Mouse (Mus musculus) CD8-positive naive resting alpha-beta T cell, adult 2 months (primary cell): ENCODE measurements at regions not wholly inside any gene's neighbourhood (a gene's known extent, or its start where the extent isn't known, plus 50 kb on each side); places are given as distances from the start of the nearest gene placed in this dataset.

ENCODE experiments used
- DNase-seq, 2 experiments: peaks; one replicate each; pipeline ENCODE4 v3.0.0; 2022; ENCODE audit warnings: low read depth in 2 of 2, low spot score in 2 of 2

GRCm38 (mm10) chr14:55301996-55302395 is 80.2 kb downstream of the Dhrs2 start:
- no peak for DNase-seq

- DNase-seq: no peak
Measured at GRCm38 (mm10) chr14:55313615-55314014, 91.8 kb downstream of the Dhrs2 start.

- DNase-seq: no peak
Measured at GRCm38 (mm10) chr14:55323897-55324296, 102.1 kb downstream of the Dhrs2 start.

GRCm38 (mm10) chr14:55324335-55324734 is 102.5 kb downstream of the Dhrs2 start:
- no peak for DNase-seq

- DNase-seq: no peak
Measured at GRCm38 (mm10) chr14:55333812-55334211, 112.0 kb downstream of the Dhrs2 start.

- no peak for DNase-seq
Measured at GRCm38 (mm10) chr14:55334305-55334704, 112.5 kb downstream of the Dhrs2 start.

GRCm38 (mm10) chr14:55335586-55335985 is 113.8 kb downstream of the Dhrs2 start:
- no peak for DNase-seq

- no peak for DNase-seq
Measured at GRCm38 (mm10) chr14:55336451-55337195, 114.8 kb downstream of the Dhrs2 start.

- no peak for DNase-seq
Measured at GRCm38 (mm10) chr14:55338010-55338409, 116.2 kb downstream of the Dhrs2 start.

- no peak for DNase-seq
Measured at GRCm38 (mm10) chr14:55338500-55338899, 116.7 kb downstream of the Dhrs2 start.

GRCm38 (mm10) chr14:55339036-55339614 is 117.3 kb downstream of the Dhrs2 start:
- DNase-seq: no peak

- DNase-seq: no peak
Measured at GRCm38 (mm10) chr14:55343341-55343740, 121.5 kb downstream of the Dhrs2 start.

- no peak for DNase-seq
Measured at GRCm38 (mm10) chr14:55343914-55344313, 122.1 kb downstream of the Dhrs2 start.

- DNase-seq: no peak
Measured at GRCm38 (mm10) chr14:55345091-55345490, 123.3 kb downstream of the Dhrs2 start.

GRCm38 (mm10) chr14:55348098-55348497 is 126.3 kb downstream of the Dhrs2 start:
- no peak for DNase-seq

GRCm38 (mm10) chr14:55357258-55357657 is 121.3 kb upstream of the Dhrs4 start:
- DNase-seq: no peak

GRCm38 (mm10) chr14:55358429-55358828 is 120.1 kb upstream of the Dhrs4 start:
- DNase-seq: no peak

- DNase-seq: no peak
Measured at GRCm38 (mm10) chr14:55362316-55362715, 116.2 kb upstream of the Dhrs4 start.

- no peak for DNase-seq
Measured at GRCm38 (mm10) chr14:55362757-55363156, 115.8 kb upstream of the Dhrs4 start.

- peak in 1 of 2 experiments; percentile 0 for DNase-seq
Measured at GRCm38 (mm10) chr14:55370384-55370783, 108.2 kb upstream of the Dhrs4 start.

GRCm38 (mm10) chr14:55372960-55373359 is 105.6 kb upstream of the Dhrs4 start:
- no peak for DNase-seq

- no peak for DNase-seq
Measured at GRCm38 (mm10) chr14:55386773-55387172, 91.8 kb upstream of the Dhrs4 start.

- DNase-seq: no peak
Measured at GRCm38 (mm10) chr14:55387378-55387777, 91.2 kb upstream of the Dhrs4 start.
